Mouse (Mus musculus) cerebellum, adult 11-12 months (tissue): ENCODE data around the gene Tmem209.

Experiments used
- DNase-seq: peaks from one replicate; pipeline ENCODE4 v3.0.0; 2022

The Tmem209 gene

GRCm38 (mm10) chr6:30509265-30510239 is at the start of gene Tmem209, which contains the start of gene Ssmem1:
Gene Tmem209, minus strand, starts transcription at chr6:30509783.
Gene Ssmem1, plus strand, starts transcription at chr6:30509849.
- DNase-seq, result peak; percentile 98

DNA sequence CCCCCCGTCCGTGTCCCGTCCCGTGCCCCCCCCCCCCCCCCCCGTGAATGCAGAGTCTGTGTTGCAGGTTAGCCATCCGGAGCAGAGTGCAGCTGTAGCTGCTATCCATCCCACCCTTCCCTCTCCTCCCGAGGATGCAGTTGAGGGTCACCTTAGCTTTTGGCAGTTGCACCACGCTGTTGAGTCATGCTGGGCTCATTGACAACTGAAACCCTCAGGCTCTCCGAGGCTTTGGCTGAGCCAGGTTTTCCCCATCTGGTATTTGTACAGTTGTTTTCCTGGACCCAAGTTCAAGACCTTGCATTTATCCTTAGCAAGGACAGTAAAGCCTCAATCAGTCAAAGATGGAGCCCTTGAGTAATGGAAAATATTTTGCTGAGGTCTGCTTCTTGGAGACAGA is 46.5 kb upstream of the Tmem209 start:
- no peak for DNase-seq

DNA sequence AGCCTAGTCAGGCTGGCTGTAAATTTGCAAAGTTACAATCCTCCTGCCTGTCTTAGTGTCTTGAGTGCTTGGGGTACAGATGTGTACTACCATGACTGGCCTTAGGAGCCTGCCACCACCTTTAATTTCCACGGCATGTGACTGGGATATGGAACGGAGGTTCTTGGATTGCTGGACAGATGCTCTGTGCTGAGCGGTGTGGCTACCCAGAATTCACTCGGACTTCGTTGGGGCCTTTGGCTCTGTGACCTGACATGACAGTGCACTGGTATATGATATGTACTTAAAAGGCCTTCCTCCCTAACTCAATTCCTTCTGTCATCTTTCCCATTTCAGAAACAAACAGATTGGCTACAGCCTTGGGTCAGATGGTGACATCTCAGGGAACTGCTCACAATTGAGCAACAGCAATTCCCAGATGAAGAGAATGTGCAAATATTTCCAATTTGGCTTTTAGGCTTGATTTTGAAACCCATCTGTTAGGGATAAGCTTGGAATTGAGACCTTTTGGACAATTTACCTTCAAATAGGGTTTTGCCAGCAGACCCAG is 45.1 kb upstream of the Tmem209 start:
- DNase-seq, result no peak

- DNase-seq, result no peak
Observed at GRCm38 (mm10) chr6:30554092-30554491, 44.5 kb upstream of the Tmem209 start.

DNA sequence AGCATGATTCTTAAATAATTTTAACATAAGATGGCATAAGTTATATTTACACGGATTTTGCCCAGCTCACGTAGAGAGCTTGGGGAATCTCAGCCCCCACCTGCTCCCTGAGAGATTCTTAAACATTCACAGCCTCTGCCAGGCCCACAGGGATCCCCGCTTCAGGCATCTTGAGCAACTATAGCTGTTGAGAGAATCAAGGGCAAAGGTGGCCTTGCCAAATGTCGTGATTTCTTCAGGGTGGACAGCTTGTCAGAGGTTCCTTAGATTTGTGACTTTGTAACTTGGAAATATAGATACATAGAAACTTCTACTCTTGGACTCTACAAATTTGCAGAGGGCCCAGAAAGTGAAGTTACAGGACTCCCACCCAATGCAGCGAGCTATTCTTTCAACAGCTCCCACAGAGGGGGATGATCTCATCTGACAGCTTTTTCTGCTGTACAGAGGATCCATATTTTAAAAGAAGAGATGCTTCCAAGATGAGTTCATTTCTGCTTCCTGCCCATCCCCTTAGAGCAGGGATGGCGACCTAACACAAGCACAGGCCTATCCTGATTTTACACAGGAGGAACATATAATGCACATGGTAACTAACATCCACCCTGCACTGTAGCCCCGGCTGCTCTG is 43.9 kb upstream of the Tmem209 start:
- no peak for DNase-seq

- no peak for DNase-seq
Observed at GRCm38 (mm10) chr6:30552628-30553027, 43.0 kb upstream of the Tmem209 start.

DNA sequence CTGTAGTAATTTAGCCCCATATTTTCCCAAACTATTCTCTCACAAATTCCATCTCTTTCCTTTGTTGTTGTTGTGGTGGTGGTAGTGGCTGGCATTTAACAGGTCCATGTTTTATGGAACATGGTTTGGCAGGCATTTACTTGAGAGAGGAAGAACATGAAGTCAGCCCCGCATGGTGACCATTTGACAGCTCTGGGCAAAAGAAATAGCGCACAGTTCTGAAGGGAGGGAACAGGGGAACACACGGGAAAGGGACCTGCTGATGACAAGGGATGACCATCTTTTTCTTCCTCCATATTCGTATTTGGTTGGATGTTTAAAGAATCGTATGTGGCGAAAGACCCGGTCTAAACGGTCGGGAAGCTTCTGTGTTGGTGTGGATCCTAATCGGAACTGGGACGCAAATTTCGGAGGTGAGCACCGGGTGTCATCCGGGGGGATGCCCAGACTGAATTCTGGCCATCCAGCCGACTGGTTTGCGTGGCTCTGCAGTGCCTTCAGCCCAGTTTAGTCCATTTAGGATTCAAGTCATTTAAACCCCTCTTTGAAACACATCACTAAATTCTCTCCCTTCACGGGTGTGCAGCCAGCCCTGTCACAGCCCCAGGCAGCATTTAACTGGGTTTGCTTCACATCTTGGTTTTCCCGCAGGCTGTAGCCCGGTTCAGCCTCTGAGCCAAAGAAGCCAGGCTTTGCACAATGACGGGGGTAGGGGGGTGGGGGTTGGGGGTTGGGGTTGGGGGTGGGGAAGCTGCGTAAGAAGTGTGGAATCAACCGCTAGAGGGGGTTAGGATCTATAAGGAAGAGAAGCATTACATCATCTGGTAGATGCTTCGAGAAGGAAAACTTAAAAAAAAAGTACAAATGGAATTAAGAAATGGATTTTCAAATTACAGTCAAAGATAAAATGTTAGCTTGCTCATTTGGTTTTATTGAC is 42.3 kb upstream of the Tmem209 start:
- DNase-seq, result peak; percentile 34

- DNase-seq, result no peak
Observed at GRCm38 (mm10) chr6:30551193-30551515, 41.6 kb upstream of the Tmem209 start.

GRCm38 (mm10) chr6:30550496-30551192 is 41.1 kb upstream of the Tmem209 start:
- DNase-seq, result no peak

DNA sequence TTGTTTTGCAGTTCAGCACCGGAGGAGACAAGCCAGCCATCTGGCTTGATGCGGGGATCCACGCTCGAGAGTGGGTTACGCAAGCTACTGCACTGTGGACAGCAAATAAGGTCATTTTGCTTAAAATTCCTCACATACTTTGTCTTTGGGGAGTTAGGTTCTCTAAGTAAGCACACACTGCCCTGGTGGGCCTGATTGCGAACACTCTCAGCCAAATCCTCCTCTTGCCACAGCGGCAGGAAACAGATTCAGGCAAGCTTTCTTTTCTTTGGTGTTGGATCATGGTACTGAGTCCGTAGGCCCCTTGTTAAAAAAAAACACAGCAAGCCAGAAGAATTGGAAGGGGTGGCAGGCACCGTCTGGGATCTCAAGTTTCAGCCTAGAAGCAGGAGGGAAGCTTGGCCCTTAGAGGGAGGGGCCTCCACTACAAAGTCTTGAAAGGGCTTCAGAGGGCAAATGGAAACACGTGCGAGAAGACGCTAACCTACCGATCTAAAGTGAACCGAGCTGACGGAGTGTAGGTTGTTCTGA is 39.7 kb upstream of the Tmem209 start:
- no peak for DNase-seq

DNA sequence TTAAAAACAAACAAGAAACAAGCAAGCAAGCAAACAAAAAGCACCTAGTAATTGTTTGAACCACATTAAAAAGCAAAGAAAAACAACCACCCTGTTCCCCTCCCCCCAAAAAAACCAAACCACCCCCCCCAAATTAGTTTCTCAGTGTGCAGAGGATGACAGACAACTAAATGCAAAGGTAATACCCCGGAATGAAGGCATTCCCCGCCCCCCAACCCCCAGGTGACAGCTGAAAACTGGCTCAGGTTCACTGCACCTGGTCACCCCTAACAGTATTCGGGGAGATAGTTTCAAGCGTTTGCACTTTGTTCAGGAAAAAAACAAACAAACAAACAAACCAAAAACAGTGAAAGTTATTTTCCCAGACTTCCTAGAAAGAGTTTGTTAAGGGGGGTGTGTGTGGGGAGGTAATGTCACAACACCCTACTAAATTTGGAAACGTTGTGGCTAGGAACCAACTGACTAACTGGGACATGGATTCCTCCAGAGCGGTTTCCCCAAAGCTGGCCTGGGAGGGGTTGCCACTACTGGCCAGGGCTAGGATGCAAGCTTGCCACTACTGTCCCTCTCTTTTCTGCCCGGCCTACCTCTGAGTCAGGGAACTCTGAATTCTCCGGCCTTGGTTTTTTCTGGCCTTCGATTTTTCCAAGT is 38.2 kb upstream of the Tmem209 start:
- peak; percentile 26 for DNase-seq

- DNase-seq, result peak; percentile 52
Observed at GRCm38 (mm10) chr6:30547274-30547645, 37.7 kb upstream of the Tmem209 start.

DNA sequence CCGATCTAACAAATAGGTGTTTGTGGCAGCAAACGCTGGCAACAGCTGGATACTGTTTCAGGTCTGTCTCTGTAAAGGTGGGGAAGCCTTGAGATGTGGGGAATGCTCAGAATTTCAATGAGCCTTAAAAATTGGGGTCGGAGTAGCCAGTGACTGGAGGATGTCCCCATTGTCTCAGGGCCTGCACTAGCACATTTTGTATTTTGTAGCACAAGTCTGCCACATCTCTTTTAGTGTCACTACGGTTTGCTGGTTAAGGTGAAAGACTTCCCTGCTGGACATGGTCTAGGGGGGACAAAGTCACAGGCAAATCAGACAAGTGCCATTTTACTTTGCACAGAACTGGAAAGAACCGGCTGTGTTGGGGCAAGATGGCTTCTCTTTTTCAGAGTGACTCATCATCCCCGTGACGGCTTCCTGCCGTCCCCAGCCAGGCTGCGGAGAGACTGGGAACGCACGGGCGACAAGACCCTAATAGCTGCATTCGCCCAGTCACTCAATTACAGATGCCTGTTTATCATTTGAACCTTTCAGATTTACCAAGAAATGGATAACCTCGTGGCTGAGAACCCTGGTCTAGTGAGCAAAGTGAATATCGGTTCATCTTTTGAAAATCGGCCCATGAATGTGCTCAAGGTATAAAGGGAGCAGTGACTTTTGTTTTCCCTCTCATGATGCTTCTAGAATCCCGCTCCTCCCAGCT is 37.1 kb upstream of the Tmem209 start:
- peak; percentile 33 for DNase-seq

GRCm38 (mm10) chr6:30545689-30546088 is 36.1 kb upstream of the Tmem209 start:
- DNase-seq, result no peak

GRCm38 (mm10) chr6:30543851-30544250 is 34.3 kb upstream of the Tmem209 start:
- no peak for DNase-seq

- DNase-seq, result no peak
Observed at GRCm38 (mm10) chr6:30543077-30543476, 33.5 kb upstream of the Tmem209 start.

DNA sequence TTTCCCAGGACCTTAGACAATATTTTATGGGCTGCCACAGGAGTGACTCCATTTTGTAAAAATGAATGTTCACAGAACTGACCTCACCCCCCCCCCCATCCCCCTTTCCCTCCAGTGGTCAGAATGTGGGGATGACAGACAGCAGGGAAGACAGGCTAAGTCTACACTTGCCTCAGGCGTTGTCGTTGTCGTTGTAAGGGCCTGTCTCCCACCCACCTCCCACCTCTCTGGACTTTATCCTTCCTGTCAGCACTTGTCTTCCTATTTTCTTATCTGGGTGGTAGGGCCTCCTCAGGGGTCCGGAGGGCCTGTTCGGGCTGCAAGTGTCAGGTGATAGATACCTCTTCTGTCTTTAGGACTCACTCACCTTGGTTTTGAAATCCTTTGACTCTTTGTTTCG is 32.7 kb upstream of the Tmem209 start:
- DNase-seq, result no peak

GRCm38 (mm10) chr6:30541009-30541799 is 31.6 kb upstream of the Tmem209 start, which contains the start of gene Cpa2:
Gene Cpa2, plus strand, starts transcription at chr6:30541582.
- DNase-seq, result no peak

GRCm38 (mm10) chr6:30538800-30539199 is 29.2 kb upstream of the Tmem209 start:
- DNase-seq, result no peak

DNA sequence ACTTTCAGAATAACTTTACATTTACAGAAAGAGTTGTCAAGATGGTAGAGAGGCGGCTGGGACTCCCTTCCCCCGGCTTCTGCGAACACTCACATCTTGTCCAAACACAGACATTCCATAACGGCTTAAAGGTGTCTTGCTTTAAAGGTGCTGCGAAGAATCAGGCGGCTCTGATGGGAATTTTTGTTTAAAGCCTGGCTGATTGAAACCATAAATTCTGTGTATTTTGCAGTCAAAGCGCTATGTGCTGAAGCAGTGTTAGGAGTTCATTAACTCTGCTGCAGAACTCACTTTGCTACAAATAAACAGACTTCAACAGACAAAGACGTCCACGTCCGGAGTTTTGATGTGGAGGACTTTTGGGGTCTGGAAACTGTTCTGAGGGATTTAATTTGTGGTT is 28.7 kb upstream of the Tmem209 start:
- DNase-seq, result no peak
